Mouse (Mus musculus): ENCODE measurements around the gene Hsbp1. TPM values are rescaled to one million over a fixed set of nuclear protein-coding genes. Genes with fewer than 3 reads are reported as not detected.
A peak's percentile ranks its signal among the peaks of the same experiment; 100 is the strongest.
"Not testable (repeated sequence)": the region's sequence is repeated elsewhere in the genome, so short reads cannot be mapped to it uniquely, and the experiment has no call there.

The Hsbp1 gene
- total RNA-seq (2021) (100 to 1,000 TPM; 215 to 223 TPM), polyA plus RNA-seq (2012; rRNA removed) (33.1 and 38.3 TPM in 2 replicates)
- long read RNA-seq, transcript Hsbp1-201 (4 exons, 1,208 nt): major isoform, 187 of 191 reads
- long read RNA-seq, partial matches to known transcripts: 0 of 191 reads
- long read RNA-seq, other reads (novel, unspliced or antisense): 3 of 191 reads

DNA sequence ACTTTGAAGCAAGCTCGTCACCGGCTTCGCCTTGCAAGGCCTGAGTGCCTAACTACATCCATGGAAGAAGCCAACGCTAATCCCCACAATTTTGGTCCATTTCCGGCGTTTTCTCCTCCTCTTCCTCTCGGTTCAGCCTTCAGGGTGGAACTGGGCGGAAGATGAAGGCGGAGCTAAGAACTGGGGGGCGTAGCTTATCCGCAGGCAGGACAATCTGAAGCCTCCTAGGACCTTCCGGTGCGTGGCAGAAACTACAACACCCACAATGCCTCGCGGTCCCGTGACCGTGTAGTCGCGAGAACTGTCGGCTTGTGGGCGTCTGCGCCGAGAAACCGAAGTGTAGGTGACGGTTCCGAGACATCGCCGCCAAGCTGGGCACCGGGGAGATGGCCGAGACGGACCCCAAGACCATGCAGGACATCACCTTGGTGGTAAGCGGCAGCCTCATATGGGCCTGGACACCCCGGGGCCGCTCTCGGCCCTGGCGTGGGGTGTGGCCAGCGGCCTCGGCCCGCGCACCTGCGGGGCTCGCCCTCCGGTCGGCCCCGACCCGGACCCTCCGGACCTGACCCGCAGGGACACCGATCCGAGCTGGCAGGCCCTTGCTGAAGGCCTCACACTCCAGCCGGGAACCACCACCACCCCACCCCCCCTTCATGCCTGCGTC lies at the start of gene Hsbp1:
Gene Hsbp1 (plus strand): TSS at position 299 of the 667 bp plus-strand sequence.
- DNase-seq: peak; percentile 98

- no peak for DNase-seq
Observed at GRCm38 (mm10) chr8:119295477-119295876, 48.8 kb upstream of the Hsbp1 start.

- DNase-seq: peak; percentile 35
Observed at GRCm38 (mm10) chr8:119297752-119298151, 46.5 kb upstream of the Hsbp1 start.

DNA sequence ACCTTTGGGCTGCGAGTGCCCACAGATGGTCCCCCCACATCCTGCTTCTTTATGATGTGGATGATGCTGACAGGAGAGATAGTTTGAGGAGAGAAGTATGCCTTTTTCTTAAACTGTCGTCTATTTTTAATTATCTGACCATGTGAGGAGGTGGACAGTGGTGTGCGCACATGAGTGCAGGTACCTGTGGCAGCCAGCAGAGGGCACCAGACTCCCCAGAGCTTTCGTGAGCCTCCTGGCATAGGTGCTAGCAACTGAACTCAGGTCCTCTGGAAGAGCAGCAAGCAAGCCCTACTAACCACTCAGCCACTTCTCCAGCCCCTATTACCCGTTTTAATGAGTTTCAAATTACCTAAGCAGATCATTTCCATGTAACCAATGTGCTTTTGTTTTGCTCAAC lies 44.0 kb upstream of the Hsbp1 start:
- no peak for DNase-seq

GRCm38 (mm10) chr8:119304196-119304595 lies 40.1 kb upstream of the Hsbp1 start:
- peak; percentile 11 for DNase-seq

DNA sequence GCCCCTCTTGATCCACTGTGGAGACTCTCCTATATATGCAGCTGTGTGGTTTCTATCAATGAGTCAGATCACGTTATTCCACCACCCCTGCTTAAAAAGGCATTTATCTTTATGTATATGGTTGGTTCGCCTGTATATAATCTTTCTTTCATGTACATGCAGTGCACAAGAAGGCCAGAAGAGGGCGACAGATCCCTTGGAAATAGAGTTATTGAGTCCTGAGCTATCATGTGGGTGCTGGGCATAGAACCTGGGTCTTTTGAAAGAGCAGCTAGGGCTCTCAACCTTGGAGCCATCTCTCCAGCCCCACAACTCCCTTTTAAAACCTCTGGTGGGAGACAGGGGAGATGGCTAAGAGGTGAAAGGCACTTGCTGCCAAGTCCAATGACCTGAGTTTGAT lies 32.9 kb upstream of the Hsbp1 start:
- no peak for DNase-seq

- DNase-seq: no peak
Observed at GRCm38 (mm10) chr8:119323215-119323614, 21.1 kb upstream of the Hsbp1 start.

- DNase-seq: no peak
Observed at GRCm38 (mm10) chr8:119339546-119339945, 4.7 kb upstream of the Hsbp1 start.

GRCm38 (mm10) chr8:119343606-119344005 lies 682 bp upstream of the Hsbp1 start:
- no peak for DNase-seq

DNA sequence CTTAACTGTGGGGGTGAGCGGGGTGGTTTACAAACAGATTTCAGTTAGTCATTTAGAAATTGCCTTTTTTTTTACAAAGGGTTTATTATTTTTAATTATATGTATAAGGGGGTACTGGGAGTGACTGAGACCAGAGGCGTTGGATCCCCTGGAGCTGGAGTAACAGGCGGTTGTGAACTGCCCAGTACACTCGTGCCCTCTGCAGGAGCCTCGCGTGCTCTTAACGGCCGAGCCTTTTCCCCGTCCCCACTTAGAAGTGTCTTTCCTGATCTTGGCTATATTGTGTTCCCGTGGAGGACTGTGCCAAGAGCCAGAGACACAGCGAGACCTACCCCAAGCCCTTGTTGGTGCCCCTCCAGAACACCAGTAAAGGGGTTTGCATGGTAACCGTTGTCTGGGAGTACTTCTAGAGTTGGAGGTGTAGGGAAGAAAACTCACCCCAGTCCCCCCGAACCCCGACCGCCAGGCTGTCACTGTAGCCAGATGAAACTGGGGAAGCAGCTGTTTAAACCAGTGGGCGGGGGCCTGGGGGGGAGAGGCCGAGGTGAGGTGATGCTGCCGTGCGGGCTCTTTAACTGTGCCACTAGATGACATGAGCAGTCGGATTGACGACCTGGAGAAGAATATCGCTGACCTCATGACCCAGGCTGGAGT lies 868 bp downstream of the Hsbp1 start:
- DNase-seq: no peak

GRCm38 (mm10) chr8:119345683-119346075 lies 1.4 kb downstream of the Hsbp1 start:
- no peak for DNase-seq

GRCm38 (mm10) chr8:119351647-119352046 lies 7.4 kb downstream of the Hsbp1 start:
- no peak for DNase-seq

GRCm38 (mm10) chr8:119352977-119353658 lies 8.8 kb downstream of the Hsbp1 start:
- no peak for DNase-seq

- no peak for DNase-seq
Observed at GRCm38 (mm10) chr8:119353659-119354023, 9.4 kb downstream of the Hsbp1 start.

DNA sequence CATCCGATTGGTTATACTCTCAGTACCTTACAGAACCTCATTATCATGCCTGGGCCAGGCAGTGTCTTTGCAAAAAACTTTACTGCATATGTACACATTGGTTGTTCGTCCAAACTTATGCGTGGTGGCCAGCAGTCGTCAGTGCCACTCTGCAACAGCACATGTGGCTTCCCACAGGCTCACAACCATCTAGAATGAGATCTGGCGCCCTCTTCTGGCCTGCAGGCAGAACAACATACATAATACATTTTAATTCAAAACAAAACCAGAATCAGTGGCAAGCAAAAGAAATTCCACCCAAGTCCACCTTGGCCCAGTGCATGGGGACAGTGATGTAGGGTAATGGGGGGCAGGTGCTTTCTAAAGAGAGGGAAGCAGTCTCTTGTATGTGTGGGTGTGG lies 12.3 kb downstream of the Hsbp1 start:
- DNase-seq: not testable (repeated sequence)

GRCm38 (mm10) chr8:119358175-119358574 lies 13.9 kb downstream of the Hsbp1 start:
- DNase-seq: no peak

- DNase-seq: peak; percentile 69
Observed at GRCm38 (mm10) chr8:119358836-119359235, 14.5 kb downstream of the Hsbp1 start.

- peak; percentile 47 for DNase-seq
Observed at GRCm38 (mm10) chr8:119360686-119361295, 16.5 kb downstream of the Hsbp1 start.

DNA sequence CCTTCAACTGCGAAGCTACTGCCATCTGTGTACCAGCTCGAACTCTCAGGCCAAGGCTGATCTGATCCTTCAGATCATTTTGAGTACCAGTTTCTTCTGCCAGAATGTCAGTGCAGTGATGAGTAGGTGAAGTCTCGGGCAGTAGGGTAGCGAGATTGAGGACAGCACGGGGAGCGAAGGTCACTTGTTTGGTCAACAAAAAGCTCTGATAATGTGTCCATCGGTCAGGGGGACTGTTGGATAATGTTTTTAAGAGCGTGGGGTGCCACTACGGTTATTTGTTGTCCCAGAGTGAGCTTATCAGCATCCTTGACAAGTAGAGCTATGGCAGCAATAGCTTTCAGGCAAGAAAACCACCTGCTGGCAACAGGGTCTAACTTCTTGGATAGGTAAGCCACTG lies 30.4 kb downstream of the Hsbp1 start:
- not testable (repeated sequence) for DNase-seq

DNA sequence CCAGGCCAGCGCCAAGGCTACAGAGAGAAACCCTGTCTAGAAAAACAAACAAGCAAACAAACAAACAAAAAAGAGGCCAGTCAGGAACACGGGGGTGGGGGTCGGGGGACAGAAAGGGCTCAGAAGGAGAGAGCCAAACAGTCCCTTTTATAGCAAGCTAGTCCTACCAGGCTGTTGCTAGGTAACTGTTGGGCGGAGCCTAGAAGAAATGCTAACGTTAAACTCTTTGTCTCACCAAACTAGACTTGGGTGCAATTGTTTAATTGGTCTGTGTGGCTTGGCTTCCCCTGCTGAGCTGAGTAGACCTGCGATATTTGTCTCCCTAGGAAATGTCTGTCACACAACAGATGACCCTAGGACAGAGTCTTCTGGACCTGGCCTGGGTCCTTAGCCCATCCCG lies 34.2 kb downstream of the Hsbp1 start:
- no peak for DNase-seq

DNA sequence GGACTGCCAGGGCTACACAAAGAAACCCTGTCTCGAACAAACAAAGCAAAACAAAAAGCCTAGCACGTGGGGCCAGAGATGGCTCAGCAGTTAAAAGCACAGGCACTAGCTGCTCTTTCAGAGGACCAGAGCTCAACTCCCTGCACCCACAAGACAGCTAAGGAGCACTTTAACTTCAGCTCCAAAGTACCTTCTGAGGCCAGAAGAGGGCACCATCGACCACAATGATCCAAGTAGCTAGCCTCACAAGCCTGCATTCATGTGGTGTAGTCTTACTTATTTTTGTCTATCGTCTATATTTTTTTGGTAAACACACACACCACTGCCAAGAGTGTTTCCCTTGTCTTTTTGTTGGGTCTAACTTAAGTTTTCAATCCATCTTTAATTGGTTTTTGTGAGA lies 36.3 kb downstream of the Hsbp1 start:
- peak; percentile 32 for DNase-seq

DNA sequence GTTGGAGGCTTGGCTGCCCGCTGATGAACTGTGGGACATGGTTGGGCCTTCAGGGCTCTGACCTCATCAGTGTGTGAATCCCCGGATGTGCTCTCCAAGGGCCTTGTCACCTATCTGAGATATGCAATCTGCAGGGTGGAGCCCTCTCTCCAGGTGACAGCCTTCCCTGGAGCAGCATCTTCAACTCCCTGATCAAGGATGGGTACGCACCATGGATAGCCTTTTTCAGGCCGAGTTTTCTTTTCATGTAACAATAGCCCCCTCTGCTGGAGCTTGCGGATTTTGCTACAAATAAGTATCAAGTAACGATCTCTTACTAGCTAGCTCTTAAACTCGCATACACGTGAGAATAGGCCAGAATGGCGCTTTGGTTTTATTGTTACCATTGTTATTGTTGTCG lies 40.2 kb downstream of the Hsbp1 start:
- DNase-seq: peak; percentile 65

DNA sequence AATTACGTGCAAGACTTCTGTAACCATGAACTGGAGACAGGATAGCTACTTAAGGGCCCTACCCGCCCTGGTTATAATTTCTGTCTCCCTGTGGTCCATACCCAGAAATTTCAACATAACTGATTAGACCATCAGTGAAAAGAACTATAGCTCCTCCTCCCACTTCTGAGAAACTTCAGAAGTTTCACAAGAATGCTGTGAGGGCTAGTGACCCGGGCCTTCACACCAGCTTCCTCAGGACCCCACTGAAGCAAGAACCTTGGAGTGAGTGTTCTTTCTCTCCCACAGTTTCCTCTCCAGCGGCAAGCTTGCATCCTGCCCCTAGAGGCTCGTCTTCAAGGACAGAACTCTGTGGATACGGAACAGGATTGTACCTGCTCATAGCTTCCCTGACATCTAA lies 41.6 kb downstream of the Hsbp1 start:
- DNase-seq: no peak
